Mouse (Mus musculus): ENCODE measurements around the gene Abca7. TPM values are rescaled to one million over a fixed set of nuclear protein-coding genes. Genes with fewer than 3 reads are reported as not detected.

The Abca7 gene
- total RNA-seq, 1 experiment from 2014 or later, result 15.5 TPM

DNA sequence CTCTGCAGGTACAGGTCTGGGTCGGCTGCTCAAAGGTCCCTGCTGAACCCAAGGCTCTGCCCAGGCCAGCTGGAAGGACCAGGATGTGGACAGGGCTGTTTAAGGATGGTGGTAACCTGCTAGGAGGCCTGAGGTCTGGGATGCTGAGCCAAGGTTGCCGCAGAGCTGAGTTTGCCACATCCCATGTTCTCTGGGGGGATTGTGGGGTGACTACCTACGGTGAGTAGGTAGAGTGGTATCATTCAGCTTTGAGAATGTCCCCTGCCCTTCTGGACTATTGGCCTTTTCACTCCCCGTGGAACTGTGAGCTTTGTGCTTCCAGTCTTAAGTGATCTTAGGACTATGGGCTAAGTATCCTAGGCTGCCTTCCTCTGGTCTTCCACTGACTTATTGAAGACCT lies 60.2 kb downstream of the Abca7 start:
- ATAC-seq (replicated peaks; ENCODE audit: low read depth, poor library complexity, severe bottlenecking), result no peak

DNA sequence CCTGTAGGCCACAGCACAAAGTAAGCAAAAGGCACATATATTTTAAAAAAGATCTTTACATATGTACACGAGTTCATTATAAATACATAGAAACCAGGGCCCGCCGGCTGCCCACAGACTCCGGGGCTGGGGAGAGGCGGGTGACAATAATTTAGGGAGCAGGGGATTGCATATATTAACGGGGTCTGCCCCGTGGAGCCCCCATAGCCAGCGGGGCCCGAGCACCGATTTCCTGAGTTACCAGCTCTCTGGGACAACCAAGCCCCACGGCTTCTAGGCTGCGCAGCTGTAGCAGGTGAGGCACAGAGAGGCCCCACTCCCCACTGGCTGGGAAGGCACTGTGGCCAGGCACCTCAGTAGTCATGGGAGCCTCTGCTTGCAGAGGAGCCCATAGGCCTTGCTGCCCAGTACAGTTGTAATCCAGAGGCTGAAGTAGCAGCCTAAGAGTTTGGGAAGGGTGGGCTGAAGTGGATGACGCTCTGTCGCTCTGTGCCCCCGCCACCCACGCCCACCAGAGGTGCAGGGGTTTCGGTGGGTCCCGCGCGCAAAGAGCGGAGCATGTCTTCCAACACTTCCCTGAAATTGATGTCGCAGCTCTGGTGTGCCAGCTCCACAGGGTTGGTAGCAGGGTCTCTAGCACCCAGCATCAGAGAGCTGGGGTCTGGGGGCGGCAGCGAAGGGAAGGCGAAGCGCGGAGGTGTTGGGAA lies 60.8 kb downstream of the Abca7 start:
- no peak for ATAC-seq (replicated peaks; ENCODE audit: low read depth, poor library complexity, severe bottlenecking)

DNA sequence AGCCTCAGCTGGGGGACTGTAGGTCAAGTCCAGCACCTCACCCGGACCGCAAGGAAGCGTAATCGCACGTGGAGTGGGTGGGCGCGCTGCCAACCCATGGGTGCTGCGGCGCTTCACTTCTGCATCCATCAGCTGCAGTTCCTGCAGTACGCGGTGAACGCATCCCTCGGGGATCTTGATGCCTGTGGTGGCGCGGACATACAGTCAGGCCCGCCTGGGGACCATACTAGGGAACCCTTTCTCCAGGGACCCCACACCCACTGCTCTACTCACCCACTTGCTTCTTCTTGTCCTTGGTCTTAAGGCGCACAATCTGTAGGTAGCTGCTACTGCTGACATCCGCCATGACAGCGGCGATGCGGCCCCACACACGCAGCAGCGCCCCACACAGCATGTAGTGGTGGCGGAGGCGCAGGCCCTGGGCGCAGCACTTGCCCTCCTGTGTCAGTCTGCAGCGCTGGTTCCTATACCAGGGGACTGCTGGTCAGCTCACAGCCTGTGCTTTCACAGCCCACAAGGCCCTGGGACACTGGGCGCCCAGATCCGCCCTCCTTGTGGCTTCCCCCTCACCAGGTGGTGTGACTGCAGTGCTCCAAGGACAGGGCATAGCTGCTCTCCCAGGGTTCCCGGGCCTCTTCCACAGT lies 61.5 kb downstream of the Abca7 start:
- no peak for ATAC-seq (replicated peaks; ENCODE audit: low read depth, poor library complexity, severe bottlenecking)

DNA sequence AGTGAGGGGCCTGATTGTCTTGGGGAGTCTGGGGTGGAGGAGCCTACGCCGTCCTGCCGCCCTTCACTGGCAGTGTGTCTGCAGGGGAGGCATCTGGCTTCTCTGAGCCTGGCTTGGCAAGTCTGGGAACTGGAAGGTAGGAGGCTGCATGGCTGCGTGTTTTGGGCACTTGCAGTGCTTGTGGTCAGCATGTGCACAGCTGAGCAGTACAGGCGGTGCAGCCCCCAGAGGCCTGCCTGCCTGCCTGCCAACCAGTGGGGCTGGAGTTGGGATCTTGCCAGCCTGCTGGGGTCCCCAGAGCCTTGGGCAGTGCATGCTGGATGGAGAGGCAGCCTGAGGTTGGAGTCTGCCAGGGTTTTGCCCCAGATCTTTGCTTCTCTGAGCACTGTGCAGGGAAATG lies 66.8 kb downstream of the Abca7 start:
- ATAC-seq (replicated peaks; ENCODE audit: low read depth, poor library complexity, severe bottlenecking), result no peak

DNA sequence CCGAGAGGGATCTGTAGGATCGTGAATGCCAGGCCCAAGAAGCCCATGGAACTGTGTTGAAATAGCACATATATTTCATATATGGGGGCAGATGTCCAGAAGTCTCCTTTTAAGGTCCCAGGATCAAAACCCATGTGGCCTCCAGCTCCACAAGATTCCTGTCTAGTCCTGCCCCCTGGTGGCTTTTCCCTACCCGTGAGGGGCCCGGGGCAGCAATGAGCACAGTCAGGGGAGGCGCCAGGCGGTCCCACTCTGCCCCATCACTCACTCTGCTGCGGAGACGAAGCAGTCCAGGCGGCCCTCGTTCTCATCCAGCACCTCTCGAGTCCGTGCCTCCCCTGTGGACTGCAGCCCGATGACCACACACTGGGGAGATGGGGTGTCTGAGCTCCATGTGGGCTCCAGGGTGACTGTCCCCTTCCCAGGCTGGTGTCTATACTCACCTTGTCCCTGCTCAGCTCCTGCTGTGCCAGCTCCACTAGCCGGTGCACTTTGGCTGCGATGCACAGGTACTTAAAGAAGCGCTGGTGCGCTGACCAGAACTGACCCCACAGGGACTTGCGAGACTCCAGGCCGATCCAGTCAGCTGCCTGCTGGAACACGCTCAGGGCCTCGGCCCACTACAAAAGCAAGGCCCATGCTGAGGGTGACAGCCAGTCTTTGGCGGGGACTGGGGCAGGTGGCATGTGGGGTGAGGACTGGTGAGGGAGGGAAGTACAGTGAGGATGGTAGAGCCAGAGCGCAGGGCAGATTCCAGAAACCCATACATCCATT lies 67.8 kb downstream of the Abca7 start:
- ATAC-seq (replicated peaks; ENCODE audit: low read depth, poor library complexity, severe bottlenecking), result no peak; the same call in 1 of the 2 replicates

Other genes with a start within 250 kb of the Abca7 start
- 10.3 and 16.1 TPM in 2 replicates for gene Polrmt, start 249.9 kb upstream of the Abca7 start, total RNA-seq (2017)
- gene Fgf22, start 241.4 kb upstream of the Abca7 start, total RNA-seq (2017), result not detected in 2 replicates
- gene Rnf126, start 229.5 kb upstream of the Abca7 start, total RNA-seq (2017), result 12.9 and 21.0 TPM in 2 replicates
- 0.19 and 0.50 TPM in 2 replicates for gene Fstl3, start 219.2 kb upstream of the Abca7 start, total RNA-seq (2017)
- gene Prss57, start 205.5 kb upstream of the Abca7 start, total RNA-seq (2017), result 9.4 and 16.3 TPM in 2 replicates
- 21.8 and 24.8 TPM in 2 replicates for gene Palm, start 202.9 kb upstream of the Abca7 start, total RNA-seq (2017)
- not detected in 2 replicates for gene Misp, start 175.5 kb upstream of the Abca7 start, total RNA-seq (2017)
- gene Ptbp1, start 142.1 kb upstream of the Abca7 start, total RNA-seq (2017), result 210 and 221 TPM in 2 replicates
- 131 and 159 TPM in 2 replicates for gene Prtn3, start 122.0 kb upstream of the Abca7 start, total RNA-seq (2017)
- gene Plppr3, start 121.9 kb upstream of the Abca7 start, total RNA-seq (2017), result 40.8 and 46.6 TPM in 2 replicates
- 61.2 and 92.1 TPM in 2 replicates for gene Elane, start 110.2 kb upstream of the Abca7 start, total RNA-seq (2017)
- gene Cfd, start 105.6 kb upstream of the Abca7 start, total RNA-seq (2017), result not detected in 2 replicates
- gene Med16, start 87.6 kb upstream of the Abca7 start, total RNA-seq (2017), result 17.3 and 19.3 TPM in 2 replicates
- gene Gm26602, start 85.6 kb upstream of the Abca7 start, total RNA-seq (2017), result 7.0 and 11.2 TPM in 2 replicates
- gene Kiss1r, start 79.5 kb upstream of the Abca7 start, total RNA-seq (2017), result 0.73 TPM in 1 of 2 replicates, not detected in the other
- 38.4 and 50.7 TPM in 2 replicates for gene R3hdm4, start 75.3 kb upstream of the Abca7 start, total RNA-seq (2017)
- gene Arid3a, start 69.5 kb upstream of the Abca7 start, total RNA-seq (2017), result 11.5 and 16.0 TPM in 2 replicates
- gene Wdr18, start 36.3 kb upstream of the Abca7 start, total RNA-seq (2017), result 26.5 and 27.2 TPM in 2 replicates
- not detected in 2 replicates for gene Grin3b, start 25.8 kb upstream of the Abca7 start, total RNA-seq (2017)
- gene Tmem259, start 12.2 kb upstream of the Abca7 start, total RNA-seq (2017), result 44.8 and 56.7 TPM in 2 replicates
- gene Cnn2, start 7.9 kb upstream of the Abca7 start, total RNA-seq (2017), result 62.2 and 72.9 TPM in 2 replicates
- gene Arhgap45, start 20.2 kb downstream of the Abca7 start, total RNA-seq (2017), result 85.6 and 106 TPM in 2 replicates
- gene Polr2e, start 43.3 kb downstream of the Abca7 start, total RNA-seq (2017), result 145 and 146 TPM in 2 replicates
- gene Gpx4, start 50.7 kb downstream of the Abca7 start, total RNA-seq (2017), result 451 and 481 TPM in 2 replicates
- gene Sbno2, start 109.1 kb downstream of the Abca7 start, total RNA-seq (2017), result 16.2 and 22.3 TPM in 2 replicates
- 102 and 139 TPM in 2 replicates for gene Stk11, start 119.3 kb downstream of the Abca7 start, total RNA-seq (2017)
- gene Atp5d, start 142.1 kb downstream of the Abca7 start, total RNA-seq (2017), result 52.3 and 60.0 TPM in 2 replicates
- gene Cbarp, start 144.3 kb downstream of the Abca7 start, total RNA-seq (2017), result 0.41 and 0.73 TPM in 2 replicates
- gene Midn, start 151.8 kb downstream of the Abca7 start, total RNA-seq (2017), result 15.8 and 18.4 TPM in 2 replicates
- gene Cirbp, start 169.5 kb downstream of the Abca7 start, total RNA-seq (2017), result 60.0 and 65.6 TPM in 2 replicates
- gene 1600002K03Rik, start 176.4 kb downstream of the Abca7 start, total RNA-seq (2017), result 7.8 and 15.6 TPM in 2 replicates
- gene Efna2, start 183.0 kb downstream of the Abca7 start, total RNA-seq (2017), result not detected in 2 replicates
- gene Mum1, start 229.9 kb downstream of the Abca7 start, total RNA-seq (2017), result 38.9 and 41.9 TPM in 2 replicates